Mouse (Mus musculus) testis, adult 2 months (tissue): ENCODE data around the gene Zc3h18. TPM values are rescaled to one million over a fixed set of nuclear protein-coding genes. Genes with fewer than 3 reads are reported as not detected.

Experiments
- H3K27ac ChIP-seq: fragments of 200-500 bp; 2 replicates; pipeline ENCODE4 v1.5.1; 2012; ENCODE audit warnings: low read depth, low read length; ENCODE audit not compliant: control insufficient read depth, insufficient read depth
- H3K27me3 ChIP-seq: fragments of 200-500 bp; 2 replicates; pipeline ENCODE4 v1.6.1; 2012; ENCODE audit warnings: mild to moderate bottlenecking, low read length, moderate library complexity; ENCODE audit not compliant: control insufficient read depth, insufficient read depth
- H3K36me3 ChIP-seq: fragments of 200-500 bp; 2 replicates; pipeline ENCODE4 v1.6.1; 2012; ENCODE audit warnings: mild to moderate bottlenecking, low read length; ENCODE audit not compliant: control insufficient read depth, insufficient read depth
- H3K4me1 ChIP-seq: fragments of 200-500 bp; 2 replicates; pipeline ENCODE4 v1.6.1; 2012; ENCODE audit warnings: low read length; ENCODE audit not compliant: control insufficient read depth, insufficient read depth
- H3K4me3 ChIP-seq: fragments of 200-500 bp; 2 replicates; pipeline ENCODE4 v1.5.1; 2012; ENCODE audit warnings: low read depth, mild to moderate bottlenecking, low read length, moderate library complexity, mixed read lengths; ENCODE audit not compliant: control insufficient read depth
- CTCF ChIP-seq: fragments of 200-500 bp; IDR thresholded peaks from 2 replicates; pipeline ENCODE4 v1.5.1; 2012; ENCODE audit warnings: low read depth, mild to moderate bottlenecking, inconsistent platforms, low read length, moderate library complexity; ENCODE audit not compliant: control insufficient read depth, insufficient read depth, insufficient replicate concordance
- POLR2A ChIP-seq: fragments of 200-500 bp; IDR thresholded peaks from 2 replicates; pipeline ENCODE4 v1.6.1; 2012; ENCODE audit warnings: low read depth, mild to moderate bottlenecking, inconsistent platforms, low read length, moderate library complexity; ENCODE audit not compliant: control insufficient read depth
- polyA plus RNA-seq: library from polyadenylated mRNA; depleted of rRNA; stranded (reverse); fragments of >200 nt; gene quantifications from 2 replicates; pipeline ENCODE4 v1.2.3, GENCODE M21; 2012

Gene Zc3h18
- polyA plus RNA-seq, 1 experiment = 19.6 TPM

GRCm38 (mm10) chr8:122427607-122428006 lies 51.2 kb downstream of the Zc3h18 start:
- TF ChIP-seq POLR2A = no peak
- no peak for TF ChIP-seq CTCF
- Histone ChIP-seq H3K36me3 (no peaks in the 10 kb centered on the region), H3K4me3 (no peak overlapping the region), H3K27ac (no peak overlapping the region), H3K4me1 (peaks cover 15% of the 10 kb centered on the region), H3K27me3 (no peaks in the 10 kb centered on the region; the same call in 1 of the 2 replicates)

- no peak overlapping the region for H3K4me3 ChIP-seq
- H3K27me3 ChIP-seq = no peaks in the 10 kb centered on the region; the same call in 1 of the 2 replicates
- H3K36me3 ChIP-seq = no peaks in the 10 kb centered on the region
- peaks cover 20% of the 10 kb centered on the region for H3K4me1 ChIP-seq
- no peak overlapping the region for H3K27ac ChIP-seq
- TF ChIP-seq POLR2A (no peak), CTCF (no peak)
These were observed 51.8 kb downstream of the Zc3h18 start for GRCm38 (mm10) chr8:122428163-122428562.

GRCm38 (mm10) chr8:122430058-122430636 lies 53.7 kb downstream of the Zc3h18 start:
- Histone ChIP-seq H3K27me3 (no peaks in the 10 kb centered on the region; the same call in 1 of the 2 replicates), H3K4me1 (peaks cover 22% of the 10 kb centered on the region), H3K36me3 (no peaks in the 10 kb centered on the region), H3K27ac (no peak overlapping the region), H3K4me3 (no peak overlapping the region)
- TF ChIP-seq CTCF = no peak
- no peak for TF ChIP-seq POLR2A

- Histone ChIP-seq H3K27ac (no peak overlapping the region), H3K4me3 (no peak overlapping the region), H3K4me1 (peaks cover 22% of the 10 kb centered on the region), H3K27me3 (no peaks in the 10 kb centered on the region; the same call in 1 of the 2 replicates), H3K36me3 (no peaks in the 10 kb centered on the region)
- TF ChIP-seq POLR2A = no peak
- TF ChIP-seq CTCF = no peak
These were observed 54.2 kb downstream of the Zc3h18 start for GRCm38 (mm10) chr8:122430646-122431045.

- TF ChIP-seq POLR2A (no peak), CTCF (no peak)
- H3K27ac ChIP-seq = peak overlapping the region; percentile 3; the same call in 1 of the 2 replicates
- H3K36me3 ChIP-seq = no peaks in the 10 kb centered on the region
- H3K27me3 ChIP-seq = no peaks in the 10 kb centered on the region; the same call in 1 of the 2 replicates
- H3K4me3 ChIP-seq = peak overlapping the region; percentile 49
- peaks cover 22% of the 10 kb centered on the region for H3K4me1 ChIP-seq
These were observed 55.5 kb downstream of the Zc3h18 start for GRCm38 (mm10) chr8:122431694-122432442.

- Histone ChIP-seq H3K36me3 (no peaks in the 10 kb centered on the region), H3K27ac (peak within 1 kb of the TSS; percentile 3; the same call in 1 of the 2 replicates), H3K4me1 (peaks cover 22% of the 10 kb centered on the region), H3K4me3 (peak within 1 kb of the TSS; percentile 49), H3K27me3 (no peaks in the 10 kb centered on the region; the same call in 1 of the 2 replicates)
- TF ChIP-seq CTCF (no peak), POLR2A (peak; percentile 28; the same call in 1 of the 2 replicates)
These were observed 56.2 kb downstream of the Zc3h18 start, which contains the start of gene Cyba for GRCm38 (mm10) chr8:122432443-122433268. Gene Cyba (minus strand): TSS chr8:122432930.

GRCm38 (mm10) chr8:122433269-122433905 lies 57.0 kb downstream of the Zc3h18 start:
- no peak overlapping the region for H3K27ac ChIP-seq
- H3K4me1 ChIP-seq = peaks cover 22% of the 10 kb centered on the region
- no peak overlapping the region for H3K4me3 ChIP-seq
- TF ChIP-seq CTCF (no peak), POLR2A (no peak)
- H3K36me3 ChIP-seq = no peaks in the 10 kb centered on the region
- no peaks in the 10 kb centered on the region; the same call in 1 of the 2 replicates for H3K27me3 ChIP-seq
